Mouse (Mus musculus) bone marrow macrophage, adult 2 months (primary cell): ENCODE data around the gene Rimbp2. TPM values are rescaled to one million over a fixed set of nuclear protein-coding genes. Genes with fewer than 3 reads are reported as not detected.

Source experiments
- H3K27ac ChIP-seq: 2 replicates; pipeline ENCODE4 v1.5.1; 2012; ENCODE audit warnings: low read depth, low read length; ENCODE audit not compliant: insufficient read depth
- H3K4me1 ChIP-seq: 2 replicates; pipeline ENCODE4 v1.6.1; 2012; ENCODE audit warnings: low read length; ENCODE audit not compliant: control insufficient read depth, insufficient read depth
- H3K4me3 ChIP-seq: 2 replicates; pipeline ENCODE4 v1.5.1; 2012; ENCODE audit warnings: mild to moderate bottlenecking, low read length, moderate library complexity; ENCODE audit not compliant: insufficient read depth
- CTCF ChIP-seq: IDR thresholded peaks from 2 replicates; pipeline ENCODE4 v1.5.1; 2012; ENCODE audit warnings: low read depth, mild to moderate bottlenecking, low read length, moderate library complexity
- POLR2A ChIP-seq: IDR thresholded peaks from 2 replicates; pipeline ENCODE4 v1.6.1; 2012; ENCODE audit warnings: mild to moderate bottlenecking, low read depth, low read length, borderline replicate concordance
- polyA plus RNA-seq: library from polyadenylated mRNA; stranded (reverse); fragments of >200 nt; gene quantifications from 2 replicates; pipeline ENCODE4 v1.2.4, GENCODE M21; 2012; ENCODE audit not compliant: missing spikeins, insufficient read depth, insufficient read length

The Rimbp2 gene
- polyA plus RNA-seq, 1 experiment = not detected

GRCm38 (mm10) chr5:128769026-128769631 lies 184.2 kb downstream of the Rimbp2 start:
- Histone ChIP-seq H3K4me1 (no peaks in the 10 kb centered on the region), H3K27ac (no peak overlapping the region), H3K4me3 (no peak overlapping the region)
- TF ChIP-seq POLR2A (no peak), CTCF (no peak)

- TF ChIP-seq POLR2A = no peak
- no peak for TF ChIP-seq CTCF
These were observed 192.2 kb downstream of the Rimbp2 start for GRCm38 (mm10) chr5:128761118-128761517.

GRCm38 (mm10) chr5:128746261-128746660 lies 207.0 kb downstream of the Rimbp2 start:
- Histone ChIP-seq H3K4me3 (no peak overlapping the region), H3K27ac (no peak overlapping the region), H3K4me1 (no peaks in the 10 kb centered on the region)
- TF ChIP-seq CTCF (no peak), POLR2A (no peak)

More at GRCm38 (mm10) chr5:128761118-128761517, 192.2 kb downstream of the Rimbp2 start:
- no peak overlapping the region for H3K27ac ChIP-seq
- no peak overlapping the region for H3K4me3 ChIP-seq
- H3K4me1 ChIP-seq = no peaks in the 10 kb centered on the region

- TF ChIP-seq POLR2A (no peak), CTCF (no peak)
- H3K27ac ChIP-seq = no peak overlapping the region
- H3K4me1 ChIP-seq = no peaks in the 10 kb centered on the region
- H3K4me3 ChIP-seq = no peak overlapping the region
These were observed 208.1 kb downstream of the Rimbp2 start for GRCm38 (mm10) chr5:128745206-128745605.

GRCm38 (mm10) chr5:128744351-128744750 lies 208.9 kb downstream of the Rimbp2 start:
- TF ChIP-seq POLR2A = no peak
- TF ChIP-seq CTCF = no peak
- Histone ChIP-seq H3K4me1 (no peaks in the 10 kb centered on the region), H3K4me3 (no peak overlapping the region), H3K27ac (no peak overlapping the region)

GRCm38 (mm10) chr5:128739838-128740171 lies 213.5 kb downstream of the Rimbp2 start:
- no peak overlapping the region for H3K27ac ChIP-seq
- no peak overlapping the region for H3K4me3 ChIP-seq
- TF ChIP-seq CTCF (no peak), POLR2A (no peak)
- H3K4me1 ChIP-seq = no peaks in the 10 kb centered on the region

GRCm38 (mm10) chr5:128739168-128739837 lies 214.0 kb downstream of the Rimbp2 start:
- Histone ChIP-seq H3K4me3 (no peak overlapping the region), H3K27ac (no peak overlapping the region), H3K4me1 (no peaks in the 10 kb centered on the region)
- TF ChIP-seq POLR2A (no peak), CTCF (no peak)

GRCm38 (mm10) chr5:128735921-128736320 lies 217.4 kb downstream of the Rimbp2 start:
- Histone ChIP-seq H3K4me1 (no peaks in the 10 kb centered on the region), H3K27ac (no peak overlapping the region), H3K4me3 (no peak overlapping the region)
- TF ChIP-seq POLR2A = no peak
- TF ChIP-seq CTCF = no peak

GRCm38 (mm10) chr5:128733955-128734354 lies 219.3 kb downstream of the Rimbp2 start:
- H3K4me3 ChIP-seq = no peak overlapping the region
- H3K4me1 ChIP-seq = no peaks in the 10 kb centered on the region
- TF ChIP-seq CTCF (no peak), POLR2A (no peak)
- H3K27ac ChIP-seq = no peak overlapping the region

- TF ChIP-seq POLR2A (no peak), CTCF (no peak)
- Histone ChIP-seq H3K4me3 (no peak overlapping the region), H3K4me1 (no peaks in the 10 kb centered on the region), H3K27ac (no peak overlapping the region)
These were observed 220.8 kb downstream of the Rimbp2 start for GRCm38 (mm10) chr5:128732416-128733014.
